Mouse (Mus musculus) midbrain, embryonic 16.5 days (tissue): ENCODE data around the gene Six3. TPM values are rescaled to one million over a fixed set of nuclear protein-coding genes. Genes with fewer than 3 reads are reported as not detected.

ENCODE experiments used
- ATAC-seq: fragments of 200-750 bp; cut with Nextera tagmentation; 2 replicates; pipeline ENCODE4 v1.8.0; 2017; ENCODE audit warnings: moderate TSS enrichment
- H3K27ac ChIP-seq: fragments of 300-500 bp; sonication (generic); 2 replicates; pipeline ENCODE4 v1.5.1; 2014; ENCODE audit warnings: mild to moderate bottlenecking, low read length, mixed read lengths
- H3K27me3 ChIP-seq: fragments of 300-500 bp; sonication (generic); 2 replicates; pipeline ENCODE4 v1.6.1; 2014; ENCODE audit warnings: low read depth, low read length, mixed read lengths; ENCODE audit not compliant: control insufficient read depth, insufficient read depth
- H3K36me3 ChIP-seq: fragments of 300-500 bp; sonication (generic); 2 replicates; pipeline ENCODE4 v1.6.1; 2014; ENCODE audit warnings: mild to moderate bottlenecking, low read length, moderate library complexity, mixed read lengths; ENCODE audit not compliant: control insufficient read depth, insufficient read depth
- H3K4me1 ChIP-seq: fragments of 300-500 bp; sonication (generic); 2 replicates; pipeline ENCODE4 v1.6.1; 2014; ENCODE audit warnings: mild to moderate bottlenecking, low read length, mixed read lengths; ENCODE audit not compliant: control insufficient read depth, insufficient read depth
- H3K4me2 ChIP-seq: fragments of 300-500 bp; sonication (generic); 2 replicates; pipeline ENCODE4 v1.6.1; 2014; ENCODE audit warnings: mild to moderate bottlenecking, low read length, mixed read lengths
- H3K4me3 ChIP-seq: fragments of 300-500 bp; sonication (generic); 2 replicates; pipeline ENCODE4 v1.5.1; 2014; ENCODE audit warnings: low read depth, mild to moderate bottlenecking, low read length, moderate library complexity, mixed read lengths
- H3K9ac ChIP-seq: fragments of 300-500 bp; sonication (generic); 2 replicates; pipeline ENCODE4 v1.6.1; 2014; ENCODE audit warnings: low read depth, low read length, mixed read lengths
- H3K9me3 ChIP-seq: fragments of 300-500 bp; sonication (generic); replicated peaks from 2 replicates; pipeline ENCODE4 v1.6.1; 2014; ENCODE audit warnings: mild to moderate bottlenecking, low read length, mixed read lengths; ENCODE audit not compliant: control insufficient read depth, poor library complexity, severe bottlenecking
- WGBS: fragments of 180-500 bp; shearing (Covaris S2); extraction: QIAGEN DNeasy Blood & Tissue Kit; methylation state at CpG from one replicate; pipeline ENCODE4 v1.1.7; 2014; 5-methylcytosine and 5-hydroxymethylcytosine counted together
- polyA plus RNA-seq: library from polyadenylated mRNA; unstranded; fragments of >200 nt; fragmentation: Nextera tagmentation; extraction: Ambion mirVana; gene quantifications from 2 replicates; pipeline ENCODE4 v1.2.1, GENCODE M21; 2015

Gene Six3
- polyA plus RNA-seq, 1 experiment from 2014 or later, result 19.1 TPM

GRCm38 (mm10) chr17:85622493-85623157, 9.2 kb downstream of the Six3 start:
- Histone ChIP-seq H3K4me3 (peak overlapping the region; percentile 43), H3K27ac (peak overlapping the region; percentile 82)
- WGBS, result 10% methylated on average over 12 of the region's 12 CpGs

GRCm38 (mm10) chr17:85623161-85624050, 10.0 kb downstream of the Six3 start:
- H3K4me1 ChIP-seq, result peaks cover 5% of the 10 kb centered on the region
- WGBS, result under 1% methylated on average over 47 of the region's 52 CpGs
- peaks cover 49% of the 10 kb centered on the region for H3K27me3 ChIP-seq
- no peaks in the 10 kb centered on the region for H3K9me3 ChIP-seq
- H3K4me3 ChIP-seq, result peak overlapping the region; percentile 43
- H3K36me3 ChIP-seq, result no peaks in the 10 kb centered on the region
- H3K27ac ChIP-seq, result peak overlapping the region; percentile 82
- H3K4me2 ChIP-seq, result peak overlapping the region; percentile 39
- H3K9ac ChIP-seq, result peak overlapping the region; percentile 39; the same call in 1 of the 2 replicates
- no peak for ATAC-seq

More at GRCm38 (mm10) chr17:85622493-85623157, 9.2 kb downstream of the Six3 start:
- H3K36me3 ChIP-seq, result no peaks in the 10 kb centered on the region
- H3K27me3 ChIP-seq, result peaks cover 48% of the 10 kb centered on the region
- no peaks in the 10 kb centered on the region for H3K9me3 ChIP-seq
- peak overlapping the region; percentile 62 for H3K9ac ChIP-seq
- H3K4me2 ChIP-seq, result peak overlapping the region; percentile 39
- ATAC-seq, result no peak
- peaks cover 5% of the 10 kb centered on the region for H3K4me1 ChIP-seq

DNA sequence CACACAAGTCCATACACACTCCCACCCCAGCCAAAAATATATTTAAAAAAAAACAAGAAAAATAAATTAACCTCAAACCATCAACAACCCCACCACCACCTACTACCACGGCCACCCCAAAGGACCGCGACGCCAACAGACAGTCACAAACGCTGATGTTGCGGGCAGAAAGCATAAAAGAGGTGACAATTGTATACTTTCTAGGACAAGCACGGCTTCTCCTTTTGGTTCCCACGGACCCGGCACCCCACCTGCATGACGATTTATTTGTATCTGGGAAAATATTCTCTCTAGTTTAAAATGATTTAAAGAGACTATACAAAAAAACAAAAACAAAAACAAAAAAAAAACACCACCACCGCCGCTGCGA, 10.6 kb downstream of the Six3 start:
- Histone ChIP-seq H3K9me3 (no peaks in the 10 kb centered on the region), H3K27ac (peak overlapping the region; percentile 82), H3K27me3 (peaks cover 56% of the 10 kb centered on the region), H3K4me1 (peaks cover 5% of the 10 kb centered on the region), H3K36me3 (no peaks in the 10 kb centered on the region), H3K9ac (no peak overlapping the region), H3K4me2 (peak overlapping the region; percentile 39; the same call in 1 of the 2 replicates), H3K4me3 (peak overlapping the region; percentile 43)
- ATAC-seq, result no peak
- WGBS, result 1% methylated on average over 13 of the region's 13 CpGs

DNA sequence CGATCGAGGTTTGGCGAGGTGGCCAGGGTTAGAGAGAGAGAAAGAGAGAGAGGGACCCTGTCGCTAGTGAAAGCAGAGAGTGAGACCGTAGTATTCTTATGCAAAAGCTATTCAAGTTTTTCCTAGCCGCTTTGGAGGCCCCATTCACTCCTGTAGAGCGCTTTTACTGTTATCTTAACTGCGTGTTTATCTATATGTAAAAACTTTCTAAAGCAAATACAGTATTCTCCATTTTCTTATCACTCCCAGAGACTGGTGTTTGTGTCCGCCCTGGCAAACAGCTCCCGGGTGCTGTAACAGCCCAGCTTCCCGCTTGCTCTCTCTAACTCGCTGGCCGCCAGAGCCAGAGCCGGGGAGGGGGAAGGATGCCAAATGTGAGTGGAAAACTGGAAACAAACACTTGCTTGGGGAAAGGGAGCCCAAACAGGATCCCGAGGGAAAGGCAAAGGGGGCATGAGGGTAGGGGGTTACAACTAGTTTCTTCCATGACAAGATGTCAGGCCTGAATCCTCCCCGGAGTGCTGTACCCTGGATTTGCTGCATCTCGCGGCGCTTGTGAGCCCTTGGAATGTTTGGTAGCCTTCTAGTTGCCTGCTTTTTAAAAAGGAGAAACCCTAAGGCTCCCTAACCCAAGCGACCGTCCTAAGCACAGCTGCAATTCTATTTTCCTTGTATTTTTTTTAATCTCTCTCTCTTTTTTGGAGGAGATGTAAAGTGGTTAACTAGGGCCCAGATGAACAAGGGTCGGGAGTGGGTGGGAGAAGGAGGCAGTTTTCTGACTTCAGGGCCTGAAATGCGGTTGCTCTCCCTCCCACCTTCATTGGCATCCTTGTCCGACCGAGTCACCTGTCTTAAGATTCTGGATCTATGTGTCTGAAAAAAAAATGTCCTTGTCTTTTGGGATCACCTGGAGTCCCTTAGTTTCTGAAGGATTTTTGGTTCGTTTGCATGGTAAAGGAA, 11.9 kb downstream of the Six3 start:
- Histone ChIP-seq H3K36me3 (no peaks in the 10 kb centered on the region), H3K4me1 (peaks cover 5% of the 10 kb centered on the region), H3K4me2 (peak overlapping the region; percentile 34), H3K9ac (peak overlapping the region; percentile 48; the same call in 1 of the 2 replicates), H3K27me3 (peaks cover 56% of the 10 kb centered on the region), H3K27ac (peak overlapping the region; percentile 59), H3K9me3 (no peaks in the 10 kb centered on the region), H3K4me3 (peak overlapping the region; percentile 30)
- ATAC-seq, result no peak
- WGBS, result 4% methylated on average over 26 of the region's 26 CpGs

DNA sequence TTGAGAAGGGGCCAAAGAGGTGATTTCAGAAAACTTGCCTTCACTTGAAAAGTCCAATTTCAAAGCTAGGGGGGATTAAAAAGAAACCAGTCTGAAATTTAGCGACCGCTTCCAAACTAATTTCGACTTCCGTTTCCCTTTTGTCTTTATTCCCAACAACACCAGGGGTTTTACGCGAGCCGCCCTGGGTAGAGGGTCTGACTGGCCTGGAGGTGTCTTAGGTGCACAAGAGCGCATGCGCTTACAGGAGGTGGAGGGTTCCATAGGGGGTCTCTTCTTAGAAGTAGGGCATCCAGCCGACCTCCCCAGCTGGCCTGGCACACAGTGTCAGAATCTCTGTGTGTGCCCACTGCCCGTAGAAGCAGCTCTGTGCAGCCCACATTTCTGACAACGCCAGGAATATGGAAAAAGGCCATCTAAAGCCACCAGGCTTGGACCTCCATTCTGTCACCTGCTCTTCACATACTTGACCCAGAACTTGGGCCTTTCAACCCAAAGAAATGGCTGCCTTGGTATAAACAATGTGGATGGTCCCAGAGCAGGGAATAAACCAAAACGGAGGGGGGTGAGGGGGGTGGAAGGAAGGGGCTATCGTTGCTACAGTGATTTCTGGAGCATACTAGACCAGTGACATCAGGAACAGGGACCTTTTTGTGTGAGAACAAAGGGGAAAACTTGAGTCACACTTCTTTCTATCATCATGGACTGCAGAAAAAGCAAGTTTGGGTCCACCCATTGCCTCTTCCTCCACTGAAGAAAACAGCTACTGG, 12.9 kb downstream of the Six3 start:
- Histone ChIP-seq H3K4me2 (peak overlapping the region; percentile 34), H3K4me1 (peaks cover 2% of the 10 kb centered on the region), H3K36me3 (no peaks in the 10 kb centered on the region), H3K9ac (peak overlapping the region; percentile 28; the same call in 1 of the 2 replicates), H3K27ac (peak overlapping the region; percentile 23), H3K9me3 (no peaks in the 10 kb centered on the region), H3K4me3 (peak overlapping the region; percentile 30; the same call in 1 of the 2 replicates), H3K27me3 (peaks cover 63% of the 10 kb centered on the region)
- no peak for ATAC-seq
- 9% methylated on average over 14 of the region's 14 CpGs for WGBS

DNA sequence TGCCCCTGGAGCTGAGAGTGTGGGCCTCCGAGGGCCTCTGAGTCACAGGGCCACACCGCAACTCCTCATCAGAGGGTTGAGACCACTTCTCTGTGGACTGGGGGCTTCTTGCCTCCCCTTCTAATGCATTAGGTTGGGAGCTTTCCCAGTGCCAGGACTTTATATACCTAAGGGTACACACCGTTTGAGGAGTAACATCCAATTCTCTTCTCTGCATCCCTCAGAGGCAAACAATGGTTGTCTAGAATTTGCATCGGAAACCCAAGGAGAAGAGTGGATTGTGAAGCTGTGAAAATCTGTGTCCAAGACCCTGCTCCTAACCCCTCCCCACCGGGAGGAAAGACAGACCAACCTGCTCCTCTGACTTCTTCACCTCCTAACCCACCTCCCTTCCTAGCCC, 14.3 kb downstream of the Six3 start:
- no peaks in the 10 kb centered on the region for H3K36me3 ChIP-seq
- no peaks in the 10 kb centered on the region for H3K9me3 ChIP-seq
- no peak overlapping the region for H3K9ac ChIP-seq
- H3K27me3 ChIP-seq, result peaks cover 66% of the 10 kb centered on the region
- H3K4me1 ChIP-seq, result no peaks in the 10 kb centered on the region
- WGBS, result 66% methylated on average over 5 of the region's 5 CpGs
- ATAC-seq, result no peak
- peak overlapping the region; percentile 34 for H3K4me2 ChIP-seq
- peak overlapping the region; percentile 28; the same call in 1 of the 2 replicates for H3K27ac ChIP-seq
- no peak overlapping the region for H3K4me3 ChIP-seq

- 7% methylated on average over 8 of the region's 8 CpGs for WGBS
- H3K4me2 ChIP-seq, result no peak overlapping the region
- ATAC-seq, result peak; percentile 40; the same call in 1 of the 2 replicates
Observed at GRCm38 (mm10) chr17:85628811-85629210, 15.4 kb downstream of the Six3 start.

DNA sequence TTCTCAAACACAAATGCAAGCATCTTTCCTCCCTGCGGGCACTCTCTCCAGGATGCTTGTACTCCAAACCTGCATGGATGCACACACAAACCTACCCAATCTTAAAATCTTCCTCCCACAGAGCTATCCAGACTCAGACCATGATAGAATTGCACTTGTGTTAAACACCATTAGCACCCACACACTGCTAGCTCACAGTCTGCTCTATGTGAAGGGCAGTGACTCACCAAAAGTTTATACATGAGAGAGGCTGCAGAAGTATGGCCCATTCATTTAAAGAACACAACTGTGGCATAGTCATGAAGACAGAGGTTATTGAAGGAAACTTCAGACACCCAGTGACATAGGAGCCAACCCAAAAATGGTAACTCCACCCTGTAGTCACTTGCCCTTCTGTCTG, 16.0 kb downstream of the Six3 start:
- Histone ChIP-seq H3K36me3 (no peaks in the 10 kb centered on the region), H3K27ac (no peak overlapping the region), H3K4me3 (no peak overlapping the region), H3K4me2 (no peak overlapping the region), H3K9ac (no peak overlapping the region), H3K9me3 (no peaks in the 10 kb centered on the region), H3K4me1 (no peaks in the 10 kb centered on the region), H3K27me3 (peaks cover 68% of the 10 kb centered on the region)
- no peak for ATAC-seq
- WGBS, result 75% methylated on average over 1 of the region's 1 CpGs

More at GRCm38 (mm10) chr17:85628811-85629210, 15.4 kb downstream of the Six3 start:
- no peaks in the 10 kb centered on the region for H3K36me3 ChIP-seq
- H3K9ac ChIP-seq, result no peak overlapping the region
- H3K4me3 ChIP-seq, result no peak overlapping the region
- peak overlapping the region; percentile 12; the same call in 1 of the 2 replicates for H3K27ac ChIP-seq
- peaks cover 68% of the 10 kb centered on the region for H3K27me3 ChIP-seq
- no peaks in the 10 kb centered on the region for H3K9me3 ChIP-seq
- no peaks in the 10 kb centered on the region for H3K4me1 ChIP-seq
